Mouse (Mus musculus) bone marrow, adult 2 months (tissue): ENCODE measurements around the gene Trim14. TPM values are rescaled to one million over a fixed set of nuclear protein-coding genes. Genes with fewer than 3 reads are reported as not detected.

Experiments
- H3K27ac ChIP-seq: fragments of 200-500 bp; 2 replicates; pipeline ENCODE4 v1.5.1; 2012; ENCODE audit warnings: low read depth, mild to moderate bottlenecking, control low read depth, inconsistent platforms, low read length; ENCODE audit not compliant: control insufficient read depth, poor library complexity, insufficient read depth
- H3K4me1 ChIP-seq: fragments of 200-500 bp; 2 replicates; pipeline ENCODE4 v1.6.1; 2011; ENCODE audit warnings: low read length; ENCODE audit not compliant: control insufficient read depth, insufficient read depth
- H3K4me3 ChIP-seq: fragments of 200-500 bp; replicated peaks from 2 replicates; pipeline ENCODE3; 2011; ENCODE audit warnings: mild to moderate bottlenecking, low read depth, low read length, control low read depth; ENCODE audit not compliant: control insufficient read depth
- CTCF ChIP-seq: fragments of 200-500 bp; IDR thresholded peaks from 2 replicates; pipeline ENCODE4 v1.5.1; 2011; ENCODE audit warnings: low read length, control low read depth; ENCODE audit not compliant: control insufficient read depth, insufficient read depth
- POLR2A ChIP-seq: fragments of 200-500 bp; IDR thresholded peaks from 2 replicates; pipeline ENCODE4 v1.6.1; 2011; ENCODE audit warnings: low read depth, mild to moderate bottlenecking, control low read depth, low read length, borderline replicate concordance; ENCODE audit not compliant: control insufficient read depth
- WGBS: fragments of 180-500 bp; shearing (Covaris S2); methylation state at CpG from one replicate; pipeline ENCODE4 v1.1.7; 2018; 5-methylcytosine and 5-hydroxymethylcytosine counted together
- polyA plus RNA-seq: library from polyadenylated mRNA; stranded (reverse); fragments of >200 nt; gene quantifications from 2 replicates; pipeline ENCODE4 v1.2.4, GENCODE M21; 2011; ENCODE audit warnings: low replicate concordance; ENCODE audit not compliant: missing spikeins, insufficient read depth, insufficient read length

The Trim14 gene
- polyA plus RNA-seq, 1 experiment = 4.8 TPM

DNA sequence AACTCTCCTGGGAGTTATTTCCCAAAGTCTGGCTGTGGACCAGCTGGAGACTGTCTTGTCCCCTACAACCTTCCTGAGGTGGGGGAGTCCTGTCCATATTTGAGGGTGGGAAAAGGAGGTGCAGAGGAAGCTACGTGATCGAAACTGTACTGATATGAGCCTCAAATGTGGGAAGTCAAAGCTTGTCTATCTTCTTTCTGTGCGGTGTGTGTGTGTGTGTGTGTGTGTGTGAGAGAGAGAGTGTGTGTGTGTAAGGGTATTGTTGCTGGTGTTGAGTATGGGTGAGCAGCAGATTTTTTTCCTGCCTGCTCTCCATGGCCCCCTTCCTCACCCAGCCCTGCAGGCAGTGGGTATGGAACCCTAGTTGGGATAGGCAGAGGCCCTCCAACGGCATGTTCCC, 28.3 kb upstream of the Trim14 start:
- WGBS = 20% methylated on average over 4 of the region's 4 CpGs
- TF ChIP-seq POLR2A = no peak
- TF ChIP-seq CTCF = no peak
- peak overlapping the region; percentile 1 for H3K4me3 ChIP-seq
- peaks cover 12% of the 10 kb centered on the region for H3K4me1 ChIP-seq
- H3K27ac ChIP-seq = peak overlapping the region; percentile 27

DNA sequence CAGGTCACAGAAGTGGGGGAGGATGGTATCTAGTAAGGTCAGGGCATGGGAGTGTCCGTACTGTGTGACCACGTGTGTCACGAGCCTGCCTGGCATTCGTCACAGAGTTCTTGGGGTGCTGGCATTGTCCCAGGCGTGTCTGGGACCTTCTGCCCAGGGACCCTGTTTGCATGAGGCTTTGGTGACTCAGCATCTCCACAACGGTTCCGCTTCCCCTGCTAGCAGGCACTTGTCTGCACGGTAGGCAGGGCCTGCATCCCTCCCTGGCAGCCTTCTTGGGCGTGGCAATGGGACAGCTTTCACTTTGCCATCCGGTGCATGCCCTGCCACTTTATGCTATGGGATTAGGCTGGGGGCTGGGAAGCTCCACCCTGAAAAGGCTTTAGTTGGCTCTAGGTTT, 27.9 kb upstream of the Trim14 start:
- H3K4me3 ChIP-seq = peak overlapping the region; percentile 1
- WGBS = 2% methylated on average over 10 of the region's 10 CpGs
- peak overlapping the region; percentile 27 for H3K27ac ChIP-seq

DNA sequence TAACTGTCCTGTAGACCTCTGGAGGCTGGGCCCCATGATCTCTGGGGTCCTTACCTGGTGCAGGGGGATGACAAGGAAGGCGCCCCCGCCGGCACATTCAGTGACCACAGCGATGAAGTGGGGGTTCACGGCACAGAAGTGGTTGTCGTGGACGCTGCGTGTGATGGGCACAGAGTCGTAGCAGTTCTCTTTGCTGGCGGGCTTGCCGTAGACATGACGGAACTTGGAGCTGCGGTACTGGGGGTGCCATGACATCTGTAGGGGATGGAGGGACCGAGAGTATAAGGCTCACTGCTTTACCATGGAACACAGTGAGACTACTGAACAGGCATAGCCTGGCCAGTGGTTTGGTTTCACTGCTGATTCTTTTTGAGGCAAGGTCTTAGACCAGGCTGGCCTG, 26.9 kb upstream of the Trim14 start:
- 89% methylated on average over 14 of the region's 14 CpGs for WGBS
- peaks cover 18% of the 10 kb centered on the region for H3K4me1 ChIP-seq
- TF ChIP-seq CTCF = no peak
- TF ChIP-seq POLR2A = no peak
- no peak overlapping the region for H3K4me3 ChIP-seq
- no peak overlapping the region for H3K27ac ChIP-seq

More for the DNA sequence above, 27.9 kb upstream of the Trim14 start:
- TF ChIP-seq POLR2A (no peak), CTCF (no peak)
- H3K4me1 ChIP-seq = peaks cover 14% of the 10 kb centered on the region

DNA sequence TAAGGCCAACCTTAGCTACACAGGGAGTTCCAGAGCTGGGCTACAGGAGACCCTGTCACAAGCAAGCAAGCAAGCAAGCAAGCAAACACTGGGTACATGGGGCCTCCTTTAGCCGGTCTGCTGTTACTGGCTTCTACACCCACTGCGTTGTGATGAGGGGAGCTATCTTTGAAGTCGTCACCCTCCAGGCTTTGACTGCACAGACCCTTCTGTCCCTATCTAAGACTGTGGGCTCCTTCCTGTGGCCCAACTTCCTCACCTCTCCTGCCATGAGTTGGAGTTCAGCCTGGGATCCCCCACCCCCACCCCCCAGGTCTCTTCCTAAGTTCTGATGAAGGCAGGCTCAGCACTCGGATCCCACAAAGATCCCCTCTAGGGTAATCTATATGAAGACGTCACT, 26.1 kb upstream of the Trim14 start:
- WGBS = 57% methylated on average over 5 of the region's 5 CpGs
- TF ChIP-seq POLR2A (no peak), CTCF (no peak)
- no peak overlapping the region for H3K4me3 ChIP-seq
- H3K27ac ChIP-seq = no peak overlapping the region
- peaks cover 19% of the 10 kb centered on the region for H3K4me1 ChIP-seq

DNA sequence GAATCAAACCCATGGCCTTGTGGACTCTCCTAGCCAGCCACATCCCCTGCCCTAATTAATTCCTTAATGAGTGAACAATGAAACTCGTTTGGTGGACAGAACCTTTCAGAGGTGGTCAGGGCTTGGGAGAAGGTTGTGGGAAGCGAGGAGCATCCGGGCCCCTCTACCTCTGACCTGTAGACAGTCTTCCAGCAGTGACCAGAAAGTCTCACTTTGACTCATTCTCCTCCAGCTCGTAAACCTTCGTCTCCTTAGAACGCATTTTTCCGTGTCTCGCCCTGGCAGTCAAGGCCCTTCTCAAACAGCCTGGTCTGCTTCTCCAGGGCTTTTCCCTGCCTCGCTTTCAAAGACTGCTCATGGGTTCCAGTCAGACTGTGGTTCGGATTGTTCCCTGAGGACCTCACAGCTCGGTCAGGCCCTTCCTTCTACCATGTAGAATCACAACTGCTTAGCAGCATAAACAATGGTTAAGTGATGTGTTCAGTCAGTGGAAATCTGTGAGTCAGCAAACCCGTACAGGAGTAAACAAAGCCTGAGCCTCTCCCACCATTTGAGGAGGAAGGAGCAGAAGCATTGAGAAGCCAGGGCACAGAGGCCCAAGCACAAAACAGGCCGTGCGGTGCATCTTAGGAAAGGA, 24.2 kb upstream of the Trim14 start:
- no peak overlapping the region for H3K4me3 ChIP-seq
- peaks cover 24% of the 10 kb centered on the region for H3K4me1 ChIP-seq
- TF ChIP-seq CTCF (no peak), POLR2A (no peak)
- no peak overlapping the region for H3K27ac ChIP-seq
- WGBS = 81% methylated on average over 14 of the region's 14 CpGs

DNA sequence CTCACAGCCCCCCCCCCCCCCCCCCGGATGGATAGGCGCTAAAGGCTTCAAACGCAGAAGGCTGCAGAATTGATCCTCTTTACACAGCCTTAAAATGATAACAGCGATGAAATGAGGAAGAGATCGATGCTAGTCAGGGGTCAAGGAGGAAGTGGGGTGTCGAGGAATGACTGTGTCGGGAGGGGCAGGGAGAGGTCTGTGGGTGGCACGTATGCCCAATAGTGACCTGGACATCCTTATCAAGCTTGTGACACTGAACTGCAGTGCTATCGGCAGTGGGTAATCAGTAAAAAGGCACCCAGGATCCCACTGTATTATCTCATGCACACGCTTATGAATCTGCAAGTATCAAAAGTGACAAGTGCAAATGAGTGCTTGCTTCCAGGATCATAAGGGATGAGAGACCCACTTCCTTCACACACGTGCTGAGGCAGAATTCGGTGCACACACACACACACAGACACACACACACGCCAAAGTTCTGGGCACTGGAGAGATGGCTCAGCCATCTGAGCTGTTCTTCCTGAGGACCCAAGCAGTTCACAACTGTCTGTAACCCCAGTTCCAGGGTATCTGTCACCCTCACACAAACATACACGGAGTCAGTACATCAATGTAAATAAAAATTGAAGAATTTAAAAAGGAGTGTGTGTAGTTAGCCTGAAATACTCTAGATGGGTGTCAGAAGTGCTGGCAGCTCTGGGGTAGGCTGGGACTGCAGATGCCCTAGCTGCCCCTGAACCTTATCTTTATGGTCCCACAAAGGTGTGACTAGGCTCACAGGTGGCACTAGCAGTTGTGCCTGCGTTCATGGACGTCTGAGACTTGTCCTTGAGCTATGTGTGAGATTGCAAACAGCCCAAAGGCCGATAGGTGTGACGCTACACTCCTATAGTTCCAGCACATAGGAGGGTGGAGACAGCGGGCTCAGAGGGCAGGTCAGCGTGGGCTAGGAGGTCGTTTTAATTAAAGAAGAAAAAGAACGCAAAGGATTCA, 23.0 kb upstream of the Trim14 start:
- 42% methylated on average over 22 of the region's 22 CpGs for WGBS
- TF ChIP-seq CTCF = no peak
- TF ChIP-seq POLR2A = no peak
- no peak overlapping the region for H3K4me3 ChIP-seq
- no peak overlapping the region for H3K27ac ChIP-seq
- H3K4me1 ChIP-seq = peaks cover 25% of the 10 kb centered on the region

DNA sequence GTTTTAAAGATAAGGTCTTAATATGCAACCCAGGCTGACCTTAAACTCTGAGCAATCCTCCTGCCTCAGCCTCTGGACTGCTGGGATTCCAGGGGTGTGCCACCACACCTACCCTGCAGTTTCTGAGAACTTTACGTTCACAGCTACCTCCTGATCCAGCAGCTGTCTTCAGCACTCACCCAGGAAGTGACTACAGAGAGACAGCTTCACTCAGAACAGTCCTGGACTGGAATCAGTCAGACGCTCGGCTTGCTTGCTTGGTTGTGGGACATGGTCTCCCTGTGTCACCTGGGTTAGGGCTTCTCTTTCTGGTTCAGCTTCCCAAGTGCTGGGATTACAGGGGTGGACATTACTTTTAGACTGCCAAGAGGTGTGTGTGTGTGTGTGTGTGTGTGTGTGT, 21.0 kb upstream of the Trim14 start:
- H3K4me3 ChIP-seq = no peak overlapping the region
- TF ChIP-seq CTCF (no peak), POLR2A (no peak)
- WGBS = 60% methylated on average over 3 of the region's 3 CpGs
- no peak overlapping the region; the same call in 1 of the 2 replicates for H3K27ac ChIP-seq
- H3K4me1 ChIP-seq = peaks cover 24% of the 10 kb centered on the region

DNA sequence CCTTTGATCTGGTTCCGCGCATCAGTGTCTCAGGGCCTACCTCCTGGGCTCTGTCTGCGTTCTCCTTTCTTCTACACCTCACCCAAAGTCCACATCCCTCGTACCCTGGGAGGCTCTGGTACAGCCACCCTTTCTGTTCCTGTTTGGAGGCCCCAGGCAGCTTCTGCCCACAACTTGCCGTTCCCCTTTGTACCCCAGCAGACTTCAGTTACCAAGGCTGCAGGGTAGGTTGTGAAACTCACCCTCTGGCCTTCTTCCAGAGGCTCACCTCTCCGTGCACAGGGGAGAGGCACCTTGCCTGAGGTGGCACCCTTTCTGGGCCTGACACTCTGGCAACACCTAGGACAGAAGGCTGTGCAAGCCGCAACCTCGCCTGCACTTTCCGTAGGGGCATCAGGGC, 19.8 kb upstream of the Trim14 start:
- Histone ChIP-seq H3K27ac (peak overlapping the region; percentile 78), H3K4me3 (no peak overlapping the region), H3K4me1 (peaks cover 24% of the 10 kb centered on the region)
- WGBS = 35% methylated on average over 9 of the region's 9 CpGs
- TF ChIP-seq CTCF (no peak), POLR2A (no peak)
